Mouse (Mus musculus) embryo, embryonic 11.5 days (tissue): Measurements from ENCODE around the gene 2510039O18Rik.

Experiments
- DNase-seq: peaks from one replicate; pipeline ENCODE4 v3.0.0-alpha.2; 2012; ENCODE audit warnings: low read depth, low spot score

The 2510039O18Rik gene

GRCm38 (mm10) chr4:147940576-147941044, at the start of gene 2510039O18Rik:
2510039O18Rik (plus strand) TSS chr4:147940895.
- peak; percentile 83 for DNase-seq

- no peak for DNase-seq
Observed at GRCm38 (mm10) chr4:147895815-147896330, 44.8 kb upstream of the 2510039O18Rik start.

GRCm38 (mm10) chr4:147896411-147896810, 44.3 kb upstream of the 2510039O18Rik start:
- no peak for DNase-seq

GRCm38 (mm10) chr4:147897348-147897747, 43.3 kb upstream of the 2510039O18Rik start:
- no peak for DNase-seq

- no peak for DNase-seq
Observed at GRCm38 (mm10) chr4:147900452-147900851, 40.2 kb upstream of the 2510039O18Rik start.

- no peak for DNase-seq
Observed at GRCm38 (mm10) chr4:147902906-147903500, 37.7 kb upstream of the 2510039O18Rik start.

- no peak for DNase-seq
Observed at GRCm38 (mm10) chr4:147903601-147904000, 37.1 kb upstream of the 2510039O18Rik start.

- DNase-seq = peak; percentile 83
Observed at GRCm38 (mm10) chr4:147904313-147905089, 36.2 kb upstream of the 2510039O18Rik start, which contains the start of gene Mfn2. Mfn2 (minus strand) TSS chr4:147904704.

- no peak for DNase-seq
Observed at GRCm38 (mm10) chr4:147905090-147905659, 35.5 kb upstream of the 2510039O18Rik start.

- DNase-seq = no peak
Observed at GRCm38 (mm10) chr4:147906230-147906629, 34.5 kb upstream of the 2510039O18Rik start.

GRCm38 (mm10) chr4:147909486-147909885, 31.2 kb upstream of the 2510039O18Rik start:
- DNase-seq = no peak

GRCm38 (mm10) chr4:147918459-147919121, 22.1 kb upstream of the 2510039O18Rik start:
- DNase-seq = no peak

GRCm38 (mm10) chr4:147920973-147921372, 19.7 kb upstream of the 2510039O18Rik start:
- DNase-seq = no peak

- DNase-seq = no peak
Observed at GRCm38 (mm10) chr4:147922341-147922740, 18.4 kb upstream of the 2510039O18Rik start.

GRCm38 (mm10) chr4:147927705-147928104, 13.0 kb upstream of the 2510039O18Rik start:
- no peak for DNase-seq

GRCm38 (mm10) chr4:147928136-147928535, 12.6 kb upstream of the 2510039O18Rik start:
- no peak for DNase-seq

- DNase-seq = no peak
Observed at GRCm38 (mm10) chr4:147928540-147928939, 12.2 kb upstream of the 2510039O18Rik start.

- DNase-seq = no peak
Observed at GRCm38 (mm10) chr4:147930946-147931345, 9.7 kb upstream of the 2510039O18Rik start.

- no peak for DNase-seq
Observed at GRCm38 (mm10) chr4:147934134-147934533, 6.6 kb upstream of the 2510039O18Rik start.

- DNase-seq = no peak
Observed at GRCm38 (mm10) chr4:147934611-147935010, 6.1 kb upstream of the 2510039O18Rik start.

GRCm38 (mm10) chr4:147935904-147936303, 4.8 kb upstream of the 2510039O18Rik start:
- DNase-seq = no peak
